Mouse (Mus musculus): ENCODE results near the gene Slc35e3. TPM values are rescaled to one million over a fixed set of nuclear protein-coding genes. Genes with fewer than 3 reads are reported as not detected.
A peak's percentile ranks its signal among the peaks of the same experiment; 100 is the strongest.

Slc35e3 gene
- polyA plus RNA-seq, 1 experiment = not detected

DNA sequence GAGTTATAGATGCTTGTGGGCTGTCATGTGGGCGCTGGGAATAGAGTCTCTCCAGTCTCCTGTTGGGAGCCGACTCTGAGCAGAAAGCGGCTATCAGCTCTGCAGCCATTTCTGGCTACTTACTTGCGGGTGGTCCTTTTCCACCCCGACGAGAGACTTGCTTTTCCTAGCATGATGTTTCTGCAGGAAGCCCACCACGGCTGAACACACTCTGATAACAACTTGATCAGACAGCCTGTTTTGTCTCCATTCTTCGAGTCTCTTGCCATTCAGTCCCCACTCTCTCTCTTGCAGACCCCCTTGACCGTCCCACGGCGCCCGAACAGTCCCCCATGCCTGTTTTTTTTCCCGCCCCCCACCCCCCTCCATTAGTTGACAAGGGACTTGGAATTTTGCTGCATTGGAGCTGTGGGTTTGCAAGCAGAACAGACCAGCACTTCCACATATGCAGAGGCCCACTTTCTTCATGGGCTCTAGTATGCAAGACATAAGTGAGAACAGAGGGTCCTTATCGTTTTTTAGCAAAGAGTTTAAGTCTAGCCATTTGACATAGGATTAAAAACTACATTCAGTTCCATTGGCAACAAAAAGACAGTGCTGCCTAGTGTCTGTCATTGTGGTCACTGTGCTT lies 13.1 kb downstream of the Slc35e3 start:
- 88% methylated on average over 14 of the region's 14 CpGs for WGBS
- Histone ChIP-seq H3K4me1 (ENCODE audit: control insufficient read depth, insufficient read depth, low read length) (no peaks in the 10 kb centered on the region), H3K27ac (ENCODE audit: insufficient read depth, low read depth, low read length) (no peak overlapping the region), H3K4me3 (ENCODE audit: insufficient read depth, low read depth, low read length) (no peak overlapping the region)
- TF ChIP-seq CTCF (IDR thresholded peaks at IDR 0.05; ENCODE audit: insufficient read depth, low read depth, low read length) (no peak), POLR2A (IDR thresholded peaks at IDR 0.05; ENCODE audit: insufficient read depth, low read depth, low read length) (no peak)

DNA sequence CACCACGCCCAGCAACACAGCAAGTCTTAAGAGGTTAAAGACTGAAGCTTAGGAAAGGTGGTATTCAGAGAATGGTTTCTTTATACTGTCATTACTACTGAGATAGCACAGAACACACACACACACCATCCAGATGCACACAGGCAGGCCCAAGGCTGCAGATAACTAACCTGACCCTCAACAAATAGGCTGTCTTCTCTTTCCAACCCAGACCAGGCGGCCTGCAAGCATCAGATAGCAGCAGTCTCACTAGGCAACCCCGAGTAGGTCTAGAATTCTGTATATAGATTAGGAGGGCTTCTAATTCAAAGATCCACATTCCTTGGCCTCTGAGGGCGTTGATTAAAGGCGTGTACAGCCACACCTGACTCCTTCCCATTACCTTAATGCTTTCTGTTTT lies 14.0 kb downstream of the Slc35e3 start:
- 93% methylated on average over 5 of the region's 5 CpGs for WGBS
- no peak for TF ChIP-seq CTCF (IDR thresholded peaks at IDR 0.05; ENCODE audit: insufficient read depth, low read depth, low read length)
- TF ChIP-seq POLR2A (IDR thresholded peaks at IDR 0.05; ENCODE audit: insufficient read depth, low read depth, low read length) = no peak
- H3K27ac ChIP-seq (ENCODE audit: insufficient read depth, low read depth, low read length) = no peak overlapping the region
- no peak overlapping the region for H3K4me3 ChIP-seq (ENCODE audit: insufficient read depth, low read depth, low read length)
- no peaks in the 10 kb centered on the region for H3K4me1 ChIP-seq (ENCODE audit: control insufficient read depth, insufficient read depth, low read length)

DNA sequence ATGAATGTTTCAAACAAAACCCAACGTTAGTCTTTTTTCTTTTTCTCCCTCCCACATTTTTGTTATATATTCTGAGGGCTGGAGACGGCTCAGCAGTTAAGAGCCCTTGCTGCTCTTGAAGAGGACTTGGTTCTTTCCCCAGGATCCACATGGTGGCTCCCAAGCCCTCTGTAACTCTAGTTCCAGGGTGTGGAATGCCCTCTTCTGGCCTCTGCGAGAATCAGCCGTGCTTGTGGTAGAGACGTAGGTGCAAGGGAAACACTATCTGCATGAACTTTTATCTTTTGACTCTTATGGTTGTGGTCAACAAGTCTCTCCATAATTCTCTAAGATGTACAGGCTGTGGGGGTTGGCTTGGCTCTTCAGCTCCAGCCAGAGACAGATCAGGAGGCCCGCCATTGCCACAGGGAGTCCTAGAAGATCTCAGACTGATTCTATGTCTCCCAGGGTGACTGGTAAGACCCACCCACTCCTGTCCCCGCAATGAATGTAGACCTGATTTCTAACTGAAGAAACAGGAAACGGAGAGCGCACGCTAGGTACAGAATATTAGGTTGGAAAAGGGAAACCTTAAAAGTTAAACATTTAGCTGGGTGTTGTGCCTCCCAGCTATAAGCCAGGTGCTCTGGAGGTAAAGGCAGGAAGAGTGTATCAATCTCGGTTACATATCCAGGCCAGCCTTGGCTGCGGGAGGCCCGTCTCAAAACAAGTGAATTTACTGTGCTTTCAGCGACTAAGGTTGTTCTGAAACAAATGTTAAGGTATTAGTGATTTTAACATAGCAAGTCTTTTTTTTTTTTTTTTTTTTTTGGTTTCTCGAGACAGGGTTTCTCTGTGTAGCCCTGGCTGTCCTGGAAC lies 14.7 kb downstream of the Slc35e3 start:
- WGBS = 59% methylated on average over 15 of the region's 15 CpGs
- TF ChIP-seq POLR2A (IDR thresholded peaks at IDR 0.05; ENCODE audit: insufficient read depth, low read depth, low read length) (no peak), CTCF (IDR thresholded peaks at IDR 0.05; ENCODE audit: insufficient read depth, low read depth, low read length) (0 out of 2 replicates have a peak, but pooled peaks have one; percentile 26)
- no peak overlapping the region for H3K27ac ChIP-seq (ENCODE audit: insufficient read depth, low read depth, low read length)
- H3K4me1 ChIP-seq (ENCODE audit: control insufficient read depth, insufficient read depth, low read length) = no peaks in the 10 kb centered on the region
- no peak overlapping the region for H3K4me3 ChIP-seq (ENCODE audit: insufficient read depth, low read depth, low read length)

DNA sequence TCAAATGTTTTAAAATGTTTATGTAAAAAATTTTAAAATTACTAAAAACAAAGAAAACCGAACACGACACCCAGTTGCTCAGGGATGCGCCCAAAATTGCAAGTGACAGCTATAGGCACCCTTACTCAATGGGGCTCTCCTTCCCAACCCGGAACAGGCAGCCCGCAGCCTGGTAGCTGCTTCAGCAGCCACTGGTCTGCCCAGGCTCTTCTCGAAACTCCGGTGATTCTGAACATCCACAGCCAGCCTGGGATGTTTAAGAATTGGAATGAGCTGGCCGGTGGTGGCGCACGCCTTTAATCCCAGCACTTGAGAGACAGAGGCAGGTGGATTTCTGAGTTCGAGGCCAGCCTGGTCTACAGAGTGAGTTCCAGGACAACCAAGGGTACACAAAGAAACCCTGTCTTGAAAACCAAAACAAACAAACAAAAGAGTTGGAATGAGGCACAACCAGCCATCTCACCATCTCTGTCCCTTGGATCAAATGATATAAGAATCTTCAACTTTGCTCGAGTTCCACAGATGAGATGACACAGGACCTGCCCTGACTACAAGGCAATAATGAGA lies 15.4 kb downstream of the Slc35e3 start:
- TF ChIP-seq POLR2A (IDR thresholded peaks at IDR 0.05; ENCODE audit: insufficient read depth, low read depth, low read length) = no peak
- TF ChIP-seq CTCF (IDR thresholded peaks at IDR 0.05; ENCODE audit: insufficient read depth, low read depth, low read length) = no peak
- no peak overlapping the region for H3K27ac ChIP-seq (ENCODE audit: insufficient read depth, low read depth, low read length)
- H3K4me1 ChIP-seq (ENCODE audit: control insufficient read depth, insufficient read depth, low read length) = no peaks in the 10 kb centered on the region
- WGBS = 91% methylated on average over 12 of the region's 12 CpGs
- H3K4me3 ChIP-seq (ENCODE audit: insufficient read depth, low read depth, low read length) = no peak overlapping the region

DNA sequence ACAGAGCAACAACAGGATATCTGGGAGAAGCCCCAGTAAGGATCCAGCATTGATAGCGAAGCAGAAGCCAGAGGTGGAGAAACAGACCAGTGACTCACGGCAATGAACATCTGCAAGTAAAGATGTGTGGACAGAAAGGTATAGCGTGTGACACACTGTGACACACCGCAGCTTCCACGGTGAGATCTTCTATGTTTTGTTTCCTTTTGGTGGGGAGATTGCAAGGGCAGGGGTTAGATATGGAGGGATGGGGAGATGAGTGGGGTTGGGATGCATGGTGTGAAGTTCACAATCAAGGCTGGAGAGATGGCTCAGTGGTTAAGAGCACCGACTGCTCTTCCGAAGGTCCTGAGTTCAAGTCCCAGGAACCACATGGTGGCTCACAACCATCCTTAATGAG lies 16.0 kb downstream of the Slc35e3 start:
- TF ChIP-seq POLR2A (IDR thresholded peaks at IDR 0.05; ENCODE audit: insufficient read depth, low read depth, low read length) (no peak), CTCF (IDR thresholded peaks at IDR 0.05; ENCODE audit: insufficient read depth, low read depth, low read length) (no peak)
- H3K27ac ChIP-seq (ENCODE audit: insufficient read depth, low read depth, low read length) = no peak overlapping the region
- H3K4me1 ChIP-seq (ENCODE audit: control insufficient read depth, insufficient read depth, low read length) = no peaks in the 10 kb centered on the region
- H3K4me3 ChIP-seq (ENCODE audit: insufficient read depth, low read depth, low read length) = no peak overlapping the region
- 92% methylated on average over 7 of the region's 7 CpGs for WGBS

DNA sequence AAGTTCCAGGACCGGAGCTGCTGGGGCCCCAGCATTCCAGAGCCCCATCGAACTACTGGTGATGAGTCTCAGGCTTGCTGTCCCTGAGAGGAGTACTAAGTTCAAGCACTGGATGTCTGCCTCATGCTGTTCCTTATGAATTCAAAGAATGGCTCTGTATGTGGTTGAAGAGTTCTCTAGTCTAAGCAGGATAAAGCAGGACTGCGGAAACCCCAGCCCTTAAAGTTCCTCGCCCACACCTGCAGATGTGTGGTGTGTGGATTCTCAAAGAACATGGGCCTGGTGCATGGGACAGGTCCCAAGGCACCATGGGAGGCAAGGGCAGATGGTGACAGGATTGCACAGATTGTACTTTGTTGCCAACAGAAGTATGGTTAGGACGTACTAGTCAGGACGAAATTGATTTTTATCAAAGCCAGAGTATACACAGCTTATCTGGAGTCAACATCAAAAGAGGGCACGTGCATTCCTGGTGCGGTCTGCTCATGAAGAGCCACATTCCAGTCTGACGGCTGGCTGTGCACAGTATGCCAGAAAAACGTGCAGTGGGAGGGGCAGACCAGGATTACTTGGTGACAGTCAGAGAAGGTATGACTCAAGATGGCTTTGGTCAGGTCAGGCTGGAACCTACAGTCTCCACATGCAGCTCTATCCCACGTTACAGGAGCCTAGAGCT lies 16.9 kb downstream of the Slc35e3 start:
- Histone ChIP-seq H3K27ac (ENCODE audit: insufficient read depth, low read depth, low read length) (no peak overlapping the region), H3K4me3 (ENCODE audit: insufficient read depth, low read depth, low read length) (no peak overlapping the region), H3K4me1 (ENCODE audit: control insufficient read depth, insufficient read depth, low read length) (no peaks in the 10 kb centered on the region)
- WGBS = 81% methylated on average over 11 of the region's 11 CpGs
- TF ChIP-seq POLR2A (IDR thresholded peaks at IDR 0.05; ENCODE audit: insufficient read depth, low read depth, low read length) (no peak), CTCF (IDR thresholded peaks at IDR 0.05; ENCODE audit: insufficient read depth, low read depth, low read length) (no peak)

DNA sequence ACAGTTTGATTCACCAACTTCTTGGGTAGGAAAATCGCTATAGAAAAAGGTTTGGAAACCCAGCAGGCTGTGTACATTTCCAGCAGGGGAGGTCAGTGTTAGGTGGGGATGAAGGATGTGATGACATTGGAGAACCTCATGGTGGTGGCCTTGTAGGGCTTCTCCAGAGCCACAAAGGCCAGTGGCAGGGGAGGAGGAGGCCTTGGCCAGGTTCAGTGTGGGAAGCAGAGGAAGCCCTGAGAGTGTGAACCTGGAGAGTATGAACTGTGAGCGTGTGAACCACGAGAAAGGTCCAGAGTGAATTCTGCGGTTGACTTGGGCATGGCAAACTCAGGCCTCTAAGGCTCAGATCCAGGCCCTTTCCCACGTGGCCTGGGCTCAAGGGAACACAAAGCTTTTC lies 17.6 kb downstream of the Slc35e3 start:
- no peak overlapping the region for H3K27ac ChIP-seq (ENCODE audit: insufficient read depth, low read depth, low read length)
- 89% methylated on average over 5 of the region's 5 CpGs for WGBS
- no peak overlapping the region for H3K4me3 ChIP-seq (ENCODE audit: insufficient read depth, low read depth, low read length)
- no peaks in the 10 kb centered on the region for H3K4me1 ChIP-seq (ENCODE audit: control insufficient read depth, insufficient read depth, low read length)
- TF ChIP-seq CTCF (IDR thresholded peaks at IDR 0.05; ENCODE audit: insufficient read depth, low read depth, low read length) = no peak
- no peak for TF ChIP-seq POLR2A (IDR thresholded peaks at IDR 0.05; ENCODE audit: insufficient read depth, low read depth, low read length)

DNA sequence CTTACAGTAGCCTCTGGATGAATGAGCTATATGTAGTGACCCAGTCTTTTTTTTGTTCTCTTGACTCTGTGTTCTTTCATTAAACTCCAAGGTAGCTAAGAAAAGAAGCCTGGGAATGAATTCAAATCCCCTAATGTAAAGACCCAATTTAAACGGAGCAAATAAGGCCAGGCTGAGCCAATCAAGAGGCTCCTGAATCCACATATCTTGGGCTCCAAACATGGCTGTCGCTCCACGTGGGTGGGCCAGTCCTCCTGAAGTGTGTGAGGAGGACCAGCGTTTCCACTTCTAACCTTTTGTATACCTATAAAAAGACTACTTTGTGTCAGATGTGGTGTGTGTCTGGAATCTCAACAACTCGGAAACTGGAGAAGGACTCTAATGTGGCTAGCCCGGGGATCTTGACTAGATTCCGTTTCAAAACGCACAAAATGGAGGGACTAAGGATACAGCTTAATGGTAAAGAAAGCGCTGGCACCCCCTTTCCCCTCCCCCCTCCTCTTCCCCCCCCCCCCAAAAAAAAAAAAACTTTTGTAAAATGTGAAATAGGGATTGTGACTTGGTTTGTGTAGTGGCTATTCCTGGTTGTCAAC lies 18.6 kb downstream of the Slc35e3 start:
- no peak overlapping the region for H3K27ac ChIP-seq (ENCODE audit: insufficient read depth, low read depth, low read length)
- no peak overlapping the region for H3K4me3 ChIP-seq (ENCODE audit: insufficient read depth, low read depth, low read length)
- H3K4me1 ChIP-seq (ENCODE audit: control insufficient read depth, insufficient read depth, low read length) = no peaks in the 10 kb centered on the region
- 70% methylated on average over 9 of the region's 9 CpGs for WGBS
- TF ChIP-seq CTCF (IDR thresholded peaks at IDR 0.05; ENCODE audit: insufficient read depth, low read depth, low read length) (no peak), POLR2A (IDR thresholded peaks at IDR 0.05; ENCODE audit: insufficient read depth, low read depth, low read length) (no peak)

All from olfactory bulb, adult 2 months (tissue).